Mouse (Mus musculus): ENCODE measurements around the gene Zc2hc1b. TPM values are rescaled to one million over a fixed set of nuclear protein-coding genes. Genes with fewer than 3 reads are reported as not detected.

Gene Zc2hc1b
- polyA plus RNA-seq (2012; ENCODE audit: insufficient read depth, low replicate concordance), result not detected in 2 replicates

DNA sequence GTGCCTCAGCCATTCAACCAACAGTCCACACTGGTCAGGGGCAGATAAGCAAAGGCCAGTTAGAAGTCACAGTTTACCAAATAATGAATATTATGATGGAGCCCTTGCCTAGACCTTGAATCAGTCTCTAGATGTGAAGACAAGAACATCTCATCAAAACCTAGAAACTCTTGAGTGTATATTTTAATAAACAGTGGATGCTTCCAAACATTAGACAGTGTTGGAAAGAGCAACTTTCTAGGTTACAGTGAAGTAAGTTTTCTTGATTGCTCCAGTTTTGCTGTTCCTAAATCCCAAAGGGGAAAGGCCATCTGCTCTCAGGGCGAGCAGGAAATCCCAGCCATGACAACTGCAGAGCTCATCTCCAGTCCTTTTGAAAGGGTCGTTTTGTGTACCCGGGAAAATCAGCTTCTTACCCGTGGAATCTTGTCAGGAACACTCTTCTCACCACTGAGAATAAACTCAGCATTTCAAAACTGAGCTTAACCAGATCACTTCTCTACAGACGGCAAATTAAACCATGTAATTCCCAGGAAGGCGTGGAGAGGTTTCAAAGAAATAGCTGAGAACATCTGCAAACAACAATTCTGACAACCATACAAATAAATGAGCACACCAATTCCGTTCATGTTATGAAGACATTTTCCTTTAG is at the start of gene Zc2hc1b:
Gene Zc2hc1b (minus strand): TSS at position 51 of the 652 bp plus-strand sequence.
- H3K4me3 ChIP-seq (replicated peaks), result no peak within 1 kb of the TSS
- peaks cover 77% of the 10 kb centered on the region for H3K36me3 ChIP-seq (replicated peaks; ENCODE audit: low read length)
- TF ChIP-seq GATA1 (IDR thresholded peaks at IDR 0.05; ENCODE audit: borderline replicate concordance, low read length) (no peak), FLI1 (IDR thresholded peaks at IDR 0.05; ENCODE audit: low read length) (no peak)
- H3K27me3 ChIP-seq (replicated peaks), result no peaks in the 10 kb centered on the region
- H3K4me1 ChIP-seq, result no peaks in the 10 kb centered on the region
- H3K9me3 ChIP-seq, result no peaks in the 10 kb centered on the region

DNA sequence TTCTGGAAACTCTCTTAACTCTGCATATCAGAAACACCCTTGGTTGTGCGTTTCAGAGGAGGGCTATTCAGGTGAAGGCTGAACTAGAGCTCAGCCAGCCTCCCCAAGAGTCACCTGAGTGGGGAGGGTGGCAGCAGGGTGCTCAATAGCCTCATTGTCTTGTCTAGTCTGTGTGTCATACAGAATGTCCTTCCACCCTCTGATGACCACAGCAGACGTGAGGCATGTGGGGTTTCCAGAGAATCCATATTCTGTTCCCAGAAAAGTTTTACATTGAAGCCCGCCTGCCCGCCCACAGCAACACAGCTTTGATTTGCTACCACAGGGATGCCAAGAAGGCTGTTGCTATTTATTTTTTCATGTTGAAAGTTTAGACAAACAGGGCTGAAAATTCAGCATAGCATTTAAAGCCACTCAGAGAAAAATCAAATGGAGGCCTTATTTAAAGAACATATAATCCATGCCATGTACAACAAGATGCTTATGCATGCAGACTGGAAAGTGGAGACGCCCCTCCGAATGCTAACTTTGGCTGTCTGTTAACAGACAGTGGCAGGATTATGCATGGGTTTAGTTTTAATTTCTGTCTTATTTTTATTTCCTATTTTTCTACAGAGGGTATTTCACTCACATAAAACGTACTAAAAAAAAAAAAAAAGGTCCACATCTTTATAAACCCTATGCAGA is 47.7 kb upstream of the Zc2hc1b start:
- peaks cover 59% of the 10 kb centered on the region for H3K4me1 ChIP-seq
- H3K27me3 ChIP-seq (replicated peaks), result no peaks in the 10 kb centered on the region
- no peaks in the 10 kb centered on the region for H3K9me3 ChIP-seq
- TF ChIP-seq FLI1 (IDR thresholded peaks at IDR 0.05; ENCODE audit: low read length), result no peak
- no peak for TF ChIP-seq GATA1 (IDR thresholded peaks at IDR 0.05; ENCODE audit: borderline replicate concordance, low read length)
- H3K4me3 ChIP-seq (replicated peaks), result peak overlapping the region; percentile 67
- H3K36me3 ChIP-seq (replicated peaks; ENCODE audit: low read length), result peaks cover 14% of the 10 kb centered on the region

DNA sequence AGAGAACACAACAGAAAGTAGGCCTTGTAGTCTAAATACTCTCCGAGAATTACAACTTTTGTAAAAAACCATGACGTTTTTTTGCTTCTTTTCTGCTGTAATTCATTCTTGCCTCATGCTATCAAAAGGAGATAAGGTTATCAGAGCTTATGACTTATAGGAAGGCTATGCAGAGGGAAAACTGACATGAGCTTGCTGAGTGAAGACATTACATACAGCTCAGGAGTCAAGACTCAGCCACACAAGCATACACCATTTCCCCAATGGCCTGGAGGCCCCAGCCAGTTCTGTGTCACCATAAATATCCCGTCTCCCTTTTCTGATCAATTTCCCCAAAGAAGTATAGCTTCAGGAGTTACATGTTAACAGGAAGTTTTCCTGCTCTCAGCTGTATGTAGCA is 44.3 kb upstream of the Zc2hc1b start:
- peaks cover 34% of the 10 kb centered on the region for H3K4me1 ChIP-seq
- no peaks in the 10 kb centered on the region for H3K27me3 ChIP-seq (replicated peaks)
- no peak for TF ChIP-seq FLI1 (IDR thresholded peaks at IDR 0.05; ENCODE audit: low read length)
- TF ChIP-seq GATA1 (IDR thresholded peaks at IDR 0.05; ENCODE audit: borderline replicate concordance, low read length), result no peak
- peaks cover 8% of the 10 kb centered on the region for H3K36me3 ChIP-seq (replicated peaks; ENCODE audit: low read length)
- H3K9me3 ChIP-seq, result no peaks in the 10 kb centered on the region
- H3K4me3 ChIP-seq (replicated peaks), result no peak overlapping the region

GRCm38 (mm10) chr10:13220061-13220460 is 42.2 kb upstream of the Zc2hc1b start:
- H3K4me3 ChIP-seq (replicated peaks), result no peak overlapping the region
- no peak for TF ChIP-seq GATA1 (IDR thresholded peaks at IDR 0.05; ENCODE audit: borderline replicate concordance, low read length)
- TF ChIP-seq FLI1 (IDR thresholded peaks at IDR 0.05; ENCODE audit: low read length), result no peak
- H3K9me3 ChIP-seq, result no peaks in the 10 kb centered on the region
- peaks cover 19% of the 10 kb centered on the region for H3K4me1 ChIP-seq
- peaks cover 8% of the 10 kb centered on the region for H3K36me3 ChIP-seq (replicated peaks; ENCODE audit: low read length)
- H3K27me3 ChIP-seq (replicated peaks), result peaks cover 2% of the 10 kb centered on the region

DNA sequence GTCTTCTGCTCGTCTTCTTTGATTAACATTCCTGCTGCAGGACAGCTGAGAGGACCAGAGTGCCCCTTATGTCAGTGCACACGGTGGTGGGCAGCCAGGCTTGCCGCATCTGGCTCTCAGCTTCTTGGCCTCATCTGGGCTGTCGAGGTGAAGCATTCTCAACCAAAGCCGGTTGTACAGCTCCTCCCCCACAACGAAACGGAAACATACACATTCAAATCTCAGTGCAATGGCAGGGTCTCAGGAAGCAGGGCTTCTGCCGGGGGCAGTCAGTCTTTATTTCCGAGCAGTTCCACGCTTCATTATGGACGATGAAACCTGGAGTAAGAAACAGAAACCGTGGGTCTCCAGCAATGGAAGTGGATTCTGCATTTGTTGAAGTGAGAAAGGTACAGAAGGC is 36.1 kb upstream of the Zc2hc1b start:
- Histone ChIP-seq H3K4me1 (peaks cover 19% of the 10 kb centered on the region), H3K9me3 (no peaks in the 10 kb centered on the region), H3K36me3 (replicated peaks; ENCODE audit: low read length) (peaks cover 4% of the 10 kb centered on the region), H3K4me3 (replicated peaks) (no peak overlapping the region), H3K27me3 (replicated peaks) (peaks cover 5% of the 10 kb centered on the region)
- TF ChIP-seq FLI1 (IDR thresholded peaks at IDR 0.05; ENCODE audit: low read length), result no peak

DNA sequence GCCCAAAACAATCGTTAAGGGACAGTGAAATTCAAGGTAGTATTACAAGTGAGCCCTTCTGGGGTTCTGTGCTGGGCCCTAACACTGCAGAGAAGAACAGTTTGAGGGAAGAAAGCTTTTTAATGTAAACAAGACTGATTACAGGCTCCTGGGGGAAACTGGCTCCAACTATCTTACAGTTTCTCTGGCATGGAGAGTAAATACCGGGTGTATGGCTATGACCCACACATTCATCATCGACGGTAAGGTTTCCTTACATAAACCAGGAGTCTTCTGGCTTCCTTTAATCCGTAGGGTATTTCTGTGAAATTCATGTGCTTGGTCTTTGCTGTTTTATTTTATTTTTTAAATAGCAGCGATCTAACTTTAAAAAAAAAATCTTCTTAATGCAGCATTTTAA is 35.0 kb upstream of the Zc2hc1b start:
- TF ChIP-seq FLI1 (IDR thresholded peaks at IDR 0.05; ENCODE audit: low read length) (no peak), GATA1 (IDR thresholded peaks at IDR 0.05; ENCODE audit: borderline replicate concordance, low read length) (no peak)
- Histone ChIP-seq H3K4me1 (peaks cover 19% of the 10 kb centered on the region), H3K27me3 (replicated peaks) (peaks cover 5% of the 10 kb centered on the region), H3K9me3 (no peaks in the 10 kb centered on the region), H3K4me3 (replicated peaks) (no peak overlapping the region), H3K36me3 (replicated peaks; ENCODE audit: low read length) (peaks cover 4% of the 10 kb centered on the region)

DNA sequence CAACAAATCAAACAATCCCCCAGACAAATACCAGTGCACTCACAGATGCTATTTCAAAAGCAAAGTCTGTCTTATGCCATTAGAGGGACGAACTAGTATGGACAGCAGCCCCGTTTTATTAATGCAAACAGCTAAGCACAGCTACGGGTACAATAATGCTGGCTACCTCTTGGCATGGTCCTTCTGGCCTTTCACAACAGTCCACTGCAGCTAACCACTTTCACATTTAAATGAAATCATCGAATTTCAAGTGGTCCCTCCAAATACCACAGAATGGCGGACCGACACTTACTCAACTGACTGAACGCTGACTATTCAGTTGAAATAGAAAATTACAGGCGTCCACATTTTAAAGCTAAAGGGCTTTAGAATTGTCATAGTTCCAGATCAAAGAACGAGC is 34.5 kb upstream of the Zc2hc1b start:
- Histone ChIP-seq H3K36me3 (replicated peaks; ENCODE audit: low read length) (peaks cover 4% of the 10 kb centered on the region), H3K27me3 (replicated peaks) (peaks cover 5% of the 10 kb centered on the region), H3K9me3 (no peaks in the 10 kb centered on the region), H3K4me1 (peaks cover 19% of the 10 kb centered on the region), H3K4me3 (replicated peaks) (no peak overlapping the region)
- TF ChIP-seq GATA1 (IDR thresholded peaks at IDR 0.05; ENCODE audit: borderline replicate concordance, low read length) (no peak), FLI1 (IDR thresholded peaks at IDR 0.05; ENCODE audit: low read length) (no peak)

DNA sequence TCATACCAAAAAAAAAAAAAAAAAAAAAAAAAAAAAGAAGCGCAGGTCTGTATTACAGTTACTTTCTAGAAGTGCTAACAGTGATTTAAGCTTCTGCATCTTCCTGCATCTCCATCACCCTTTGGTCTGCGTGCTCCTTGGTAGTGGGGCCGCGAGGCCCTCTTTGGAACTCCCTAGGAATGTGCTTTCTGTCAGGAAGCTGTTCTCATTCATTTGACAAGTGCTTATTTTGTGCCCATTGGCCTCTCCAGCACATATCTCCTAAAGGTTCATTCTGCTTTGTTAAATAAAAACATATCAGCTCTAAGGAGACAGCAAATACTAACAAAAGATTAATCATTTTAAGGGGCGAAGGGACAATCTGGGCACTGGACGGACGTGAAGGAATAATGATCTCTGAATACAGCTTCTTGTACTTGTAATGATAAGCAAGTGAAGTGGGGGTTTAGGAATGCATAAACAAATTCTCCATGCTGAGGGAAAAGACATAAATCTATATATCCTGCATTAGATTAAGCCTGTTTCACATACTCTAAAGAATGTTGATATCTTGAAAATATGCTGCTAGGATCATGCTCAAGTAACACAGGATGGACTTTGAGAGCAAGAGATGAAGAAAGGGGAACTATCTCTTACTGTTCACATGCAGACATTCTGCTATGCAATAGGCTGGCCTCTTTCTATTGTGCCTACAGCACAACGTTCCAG is 32.3 kb upstream of the Zc2hc1b start:
- H3K4me3 ChIP-seq (replicated peaks), result no peak overlapping the region
- peaks cover 3% of the 10 kb centered on the region for H3K27me3 ChIP-seq (replicated peaks)
- H3K4me1 ChIP-seq, result peaks cover 14% of the 10 kb centered on the region
- peaks cover 4% of the 10 kb centered on the region for H3K36me3 ChIP-seq (replicated peaks; ENCODE audit: low read length)
- H3K9me3 ChIP-seq, result no peaks in the 10 kb centered on the region
- TF ChIP-seq GATA1 (IDR thresholded peaks at IDR 0.05; ENCODE audit: borderline replicate concordance, low read length) (no peak), FLI1 (IDR thresholded peaks at IDR 0.05; ENCODE audit: low read length) (no peak)

DNA sequence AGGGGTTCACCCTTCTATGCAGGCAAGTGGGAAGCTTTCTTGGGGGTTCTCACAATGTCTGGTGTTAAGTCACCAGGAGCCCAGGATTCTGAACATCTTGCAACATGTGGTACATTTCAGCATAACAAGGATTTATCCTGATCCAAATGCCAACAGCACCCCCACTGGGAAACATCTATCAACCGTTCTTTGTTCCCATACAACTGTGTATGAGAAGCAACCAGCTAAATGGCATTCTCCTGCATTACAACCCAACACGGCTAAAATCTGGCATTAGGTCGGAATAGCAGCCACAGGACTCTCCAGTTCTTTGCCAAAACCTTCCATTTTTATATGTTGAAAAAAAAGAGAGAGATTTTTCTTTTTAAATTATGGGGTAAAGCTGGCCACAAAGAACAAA is 31.7 kb upstream of the Zc2hc1b start:
- Histone ChIP-seq H3K27me3 (replicated peaks) (peaks cover 3% of the 10 kb centered on the region), H3K4me1 (peaks cover 14% of the 10 kb centered on the region)
- no peak for TF ChIP-seq FLI1 (IDR thresholded peaks at IDR 0.05; ENCODE audit: low read length)

GRCm38 (mm10) chr10:13209061-13209460 is 31.2 kb upstream of the Zc2hc1b start:
- peaks cover 3% of the 10 kb centered on the region for H3K36me3 ChIP-seq (replicated peaks; ENCODE audit: low read length)
- peaks cover 14% of the 10 kb centered on the region for H3K4me1 ChIP-seq
- TF ChIP-seq GATA1 (IDR thresholded peaks at IDR 0.05; ENCODE audit: borderline replicate concordance, low read length), result no peak
- no peak for TF ChIP-seq FLI1 (IDR thresholded peaks at IDR 0.05; ENCODE audit: low read length)
- H3K4me3 ChIP-seq (replicated peaks), result no peak overlapping the region
- H3K27me3 ChIP-seq (replicated peaks), result peaks cover 3% of the 10 kb centered on the region
- H3K9me3 ChIP-seq, result no peaks in the 10 kb centered on the region

More for the DNA sequence above, 31.7 kb upstream of the Zc2hc1b start:
- Histone ChIP-seq H3K36me3 (replicated peaks; ENCODE audit: low read length) (peaks cover 4% of the 10 kb centered on the region), H3K4me3 (replicated peaks) (no peak overlapping the region), H3K9me3 (no peaks in the 10 kb centered on the region)
